Mouse (Mus musculus) hindbrain, embryonic 13.5 days (tissue): Measurements from ENCODE around the gene Nppc. TPM values are rescaled to one million over a fixed set of nuclear protein-coding genes. Genes with fewer than 3 reads are reported as not detected.

Source experiments
- ATAC-seq: fragments of 200-750 bp; cut with Nextera tagmentation; 2 replicates; pipeline ENCODE4 v1.8.0; 2017; ENCODE audit warnings: moderate TSS enrichment; ENCODE audit not compliant: low FRiP score
- H3K27ac ChIP-seq: fragments of 300-500 bp; sonication (generic); 2 replicates; pipeline ENCODE4 v1.5.1; 2015; ENCODE audit warnings: inconsistent platforms, mild to moderate bottlenecking, moderate library complexity
- H3K27me3 ChIP-seq: fragments of 300-500 bp; sonication (generic); 2 replicates; pipeline ENCODE4 v1.6.1; 2015; ENCODE audit warnings: mild to moderate bottlenecking, inconsistent platforms
- H3K36me3 ChIP-seq: fragments of 300-500 bp; sonication (generic); 2 replicates; pipeline ENCODE4 v1.6.1; 2015; ENCODE audit warnings: mild to moderate bottlenecking, inconsistent platforms
- H3K4me1 ChIP-seq: fragments of 300-500 bp; sonication (generic); replicated peaks from 2 replicates; pipeline ENCODE4 v1.6.1; 2015; ENCODE audit warnings: inconsistent platforms
- H3K4me2 ChIP-seq: fragments of 300-500 bp; sonication (generic); 2 replicates; pipeline ENCODE4 v1.6.1; 2015; ENCODE audit warnings: inconsistent platforms, mild to moderate bottlenecking, moderate library complexity
- H3K4me3 ChIP-seq: fragments of 300-500 bp; sonication (generic); 2 replicates; pipeline ENCODE4 v1.5.1; 2015; ENCODE audit warnings: mild to moderate bottlenecking, inconsistent platforms
- H3K9ac ChIP-seq: fragments of 300-500 bp; sonication (generic); 2 replicates; pipeline ENCODE4 v1.6.1; 2015; ENCODE audit warnings: mild to moderate bottlenecking, inconsistent platforms
- H3K9me3 ChIP-seq: fragments of 300-500 bp; sonication (generic); 2 replicates; pipeline ENCODE4 v1.6.1; 2016; ENCODE audit warnings: inconsistent platforms
- WGBS: fragments of 180-500 bp; shearing (Covaris S2); methylation state at CpG from one replicate; pipeline ENCODE4 v1.1.7; 2015; 5-methylcytosine and 5-hydroxymethylcytosine counted together
- polyA plus RNA-seq: library from polyadenylated mRNA; unstranded; fragments of >200 nt; fragmentation: Nextera tagmentation; extraction: Ambion mirVana; gene quantifications from 2 replicates; pipeline ENCODE4 v1.2.1, GENCODE M21; 2015

Nppc gene
- polyA plus RNA-seq, result 16.1 and 25.0 TPM in 2 replicates

DNA sequence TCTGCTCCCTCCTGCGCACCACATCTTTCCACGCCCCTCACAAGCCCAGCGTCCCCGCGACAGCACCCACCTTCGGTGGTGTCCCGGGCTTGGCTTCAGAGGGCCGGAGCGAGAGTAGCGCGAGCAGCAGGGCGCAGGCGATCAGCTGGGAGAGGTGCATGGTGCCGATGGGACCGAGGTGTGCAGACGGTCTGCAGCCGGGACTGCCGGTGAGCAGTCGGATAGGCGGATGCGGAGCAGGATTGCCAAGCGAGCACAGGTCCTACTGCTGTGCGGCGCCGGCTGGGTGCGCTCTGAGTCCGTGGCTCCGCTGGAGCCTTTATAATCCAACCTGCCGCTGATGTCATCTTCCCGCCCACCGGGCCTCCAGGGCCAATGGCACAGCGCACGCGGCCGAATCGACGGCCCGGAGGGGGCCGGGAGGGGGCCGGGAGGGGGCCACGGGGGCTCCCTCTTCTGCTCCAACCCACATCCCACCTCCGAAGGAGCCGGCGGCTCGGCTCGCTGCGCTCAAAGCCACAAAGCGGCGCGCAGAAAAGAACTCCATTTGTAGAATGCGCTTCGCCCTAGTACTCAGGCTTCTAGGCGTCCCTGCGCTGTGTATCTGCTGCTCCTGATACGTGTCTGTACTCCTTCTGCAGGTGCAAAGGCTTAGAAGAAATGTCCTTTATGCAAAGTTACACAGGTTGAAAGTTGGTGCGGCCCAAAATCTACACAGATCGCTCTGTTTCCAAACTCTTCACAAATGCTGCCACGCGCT lies at the start of gene Nppc:
Gene Nppc, minus strand, starts transcription at position 293 of the 760 bp plus-strand sequence.
- H3K36me3 ChIP-seq, result no peaks in the 10 kb centered on the region
- H3K27me3 ChIP-seq, result peaks cover 31% of the 10 kb centered on the region
- WGBS, result 4% methylated on average over 56 of the region's 59 CpGs
- H3K9ac ChIP-seq, result peak within 1 kb of the TSS; percentile 82
- peak within 1 kb of the TSS; percentile 63 for H3K4me3 ChIP-seq
- ATAC-seq, result peak; percentile 94
- H3K9me3 ChIP-seq, result no peaks in the 10 kb centered on the region
- peak within 1 kb of the TSS; percentile 92 for H3K4me2 ChIP-seq
- H3K4me1 ChIP-seq, result peaks cover 34% of the 10 kb centered on the region
- H3K27ac ChIP-seq, result peak within 1 kb of the TSS; percentile 62

GRCm38 (mm10) chr1:86719391-86719790 lies 49.0 kb upstream of the Nppc start:
- Histone ChIP-seq H3K4me3 (no peak overlapping the region), H3K36me3 (no peaks in the 10 kb centered on the region), H3K4me2 (no peak overlapping the region), H3K27ac (no peak overlapping the region), H3K4me1 (peaks cover 2% of the 10 kb centered on the region; the same call in 1 of the 2 replicates), H3K27me3 (no peaks in the 10 kb centered on the region), H3K9me3 (no peaks in the 10 kb centered on the region), H3K9ac (no peak overlapping the region)
- WGBS, result 91% methylated on average over 4 of the region's 4 CpGs
- ATAC-seq, result no peak

DNA sequence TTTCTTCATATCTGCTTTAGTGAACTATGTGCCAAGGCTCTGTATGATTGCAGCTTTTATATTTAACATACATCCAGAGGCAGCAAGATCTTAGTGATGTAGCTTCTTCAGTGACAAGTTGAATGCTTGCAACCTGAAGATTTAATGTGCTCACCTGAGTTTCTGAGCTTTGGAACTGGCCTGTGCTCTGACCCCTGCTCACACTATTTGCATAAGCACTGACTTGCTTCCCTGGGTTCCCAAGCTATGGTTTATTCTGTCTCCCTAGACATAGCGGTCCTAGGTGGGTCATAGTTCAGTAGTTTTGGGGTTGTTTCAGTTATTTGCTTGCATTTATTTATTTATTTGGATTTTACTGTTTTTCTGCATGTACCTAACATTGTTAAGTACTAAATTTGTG lies 47.8 kb upstream of the Nppc start:
- ATAC-seq, result no peak
- H3K9ac ChIP-seq, result no peak overlapping the region
- WGBS, result 89% methylated on average over 1 of the region's 1 CpGs
- no peaks in the 10 kb centered on the region for H3K27me3 ChIP-seq
- no peak overlapping the region for H3K27ac ChIP-seq
- H3K4me2 ChIP-seq, result no peak overlapping the region
- peaks cover 2% of the 10 kb centered on the region; the same call in 1 of the 2 replicates for H3K4me1 ChIP-seq
- H3K36me3 ChIP-seq, result no peaks in the 10 kb centered on the region
- no peak overlapping the region for H3K4me3 ChIP-seq
- H3K9me3 ChIP-seq, result no peaks in the 10 kb centered on the region

DNA sequence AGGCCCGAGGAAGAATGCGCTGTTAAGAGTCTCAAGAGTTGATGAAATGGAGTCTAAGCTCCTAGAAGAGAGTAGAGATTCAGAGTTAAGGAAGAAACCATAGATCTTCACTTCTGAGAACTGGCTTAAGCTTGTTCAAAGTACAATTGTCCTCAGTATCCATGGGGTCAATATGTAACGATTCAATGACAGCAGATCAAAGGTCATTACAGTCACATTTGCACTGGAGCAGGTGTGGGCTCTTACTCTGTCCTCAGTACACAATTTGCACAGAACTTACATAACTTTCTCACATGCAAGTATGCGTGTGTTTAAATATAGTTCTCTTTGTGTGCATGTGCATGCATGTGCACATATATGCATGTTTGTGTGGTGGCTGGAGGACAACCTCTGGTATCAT lies 42.7 kb upstream of the Nppc start:
- no peak overlapping the region for H3K9ac ChIP-seq
- H3K9me3 ChIP-seq, result no peaks in the 10 kb centered on the region
- no peak overlapping the region for H3K27ac ChIP-seq
- no peaks in the 10 kb centered on the region for H3K36me3 ChIP-seq
- H3K4me1 ChIP-seq, result peaks cover 2% of the 10 kb centered on the region; the same call in 1 of the 2 replicates
- no peak overlapping the region for H3K4me2 ChIP-seq
- H3K27me3 ChIP-seq, result no peaks in the 10 kb centered on the region
- WGBS, result 95% methylated on average over 4 of the region's 4 CpGs
- no peak for ATAC-seq
- no peak overlapping the region for H3K4me3 ChIP-seq

DNA sequence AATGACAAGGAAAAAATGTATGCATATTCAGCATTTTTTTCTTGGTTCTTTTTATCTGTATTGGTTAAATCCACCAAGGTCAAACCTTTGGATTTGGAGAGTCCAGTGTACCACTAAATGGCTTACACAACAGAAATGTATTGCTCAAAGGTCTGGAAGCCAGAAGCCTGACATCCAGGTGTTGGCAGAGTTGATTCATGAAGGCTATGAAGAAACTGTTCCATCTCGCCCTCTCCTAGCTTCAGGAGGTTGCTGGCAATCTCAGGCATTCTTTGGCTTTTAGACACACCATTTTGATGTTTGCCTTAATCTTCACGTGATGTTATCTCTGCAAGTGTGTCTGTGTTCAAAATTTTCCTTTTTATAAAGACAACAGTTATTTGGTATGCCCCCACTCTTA lies 41.7 kb upstream of the Nppc start:
- H3K4me3 ChIP-seq, result no peak overlapping the region
- WGBS, result 98% methylated on average over 2 of the region's 2 CpGs
- H3K4me1 ChIP-seq, result peaks cover 2% of the 10 kb centered on the region; the same call in 1 of the 2 replicates
- no peak overlapping the region for H3K9ac ChIP-seq
- no peaks in the 10 kb centered on the region for H3K27me3 ChIP-seq
- no peak overlapping the region for H3K27ac ChIP-seq
- no peak overlapping the region for H3K4me2 ChIP-seq
- H3K36me3 ChIP-seq, result no peaks in the 10 kb centered on the region
- H3K9me3 ChIP-seq, result no peaks in the 10 kb centered on the region
- no peak for ATAC-seq

- Histone ChIP-seq H3K9me3 (no peaks in the 10 kb centered on the region), H3K27me3 (no peaks in the 10 kb centered on the region), H3K36me3 (no peaks in the 10 kb centered on the region), H3K9ac (no peak overlapping the region), H3K4me1 (peaks cover 19% of the 10 kb centered on the region), H3K27ac (no peak overlapping the region), H3K4me2 (no peak overlapping the region), H3K4me3 (no peak overlapping the region)
- 81% methylated on average over 4 of the region's 4 CpGs for WGBS
- no peak for ATAC-seq
These were observed 39.2 kb upstream of the Nppc start for GRCm38 (mm10) chr1:86709546-86709945.

DNA sequence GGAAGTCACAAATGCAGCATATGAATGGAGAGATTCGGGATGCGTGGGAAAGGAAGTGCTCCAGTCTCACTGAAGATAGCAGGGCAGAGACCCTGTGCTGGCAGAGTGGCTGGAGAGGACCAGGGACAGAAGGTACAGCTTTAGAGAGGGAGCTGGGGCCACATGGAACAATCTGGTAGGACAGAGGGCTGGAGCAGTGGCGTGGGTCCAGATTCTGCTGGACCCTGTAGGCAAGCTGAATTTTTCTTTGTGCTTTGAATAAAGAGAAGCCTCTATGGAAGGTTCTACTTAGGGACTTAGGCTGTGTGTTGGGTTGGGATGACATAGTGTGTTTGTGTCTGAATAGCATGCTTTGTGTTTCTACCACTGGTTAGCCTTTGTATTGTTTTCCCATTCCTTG lies 35.1 kb upstream of the Nppc start:
- Histone ChIP-seq H3K36me3 (no peaks in the 10 kb centered on the region), H3K4me1 (peaks cover 30% of the 10 kb centered on the region), H3K4me2 (0 out of 2 replicates have a peak overlapping the region, but pooled peaks have one; percentile 22), H3K27ac (no peak overlapping the region), H3K4me3 (no peak overlapping the region), H3K27me3 (no peaks in the 10 kb centered on the region), H3K9me3 (no peaks in the 10 kb centered on the region), H3K9ac (peak overlapping the region; percentile 10; the same call in 1 of the 2 replicates)
- ATAC-seq, result no peak
- WGBS, result 93% methylated on average over 3 of the region's 3 CpGs

DNA sequence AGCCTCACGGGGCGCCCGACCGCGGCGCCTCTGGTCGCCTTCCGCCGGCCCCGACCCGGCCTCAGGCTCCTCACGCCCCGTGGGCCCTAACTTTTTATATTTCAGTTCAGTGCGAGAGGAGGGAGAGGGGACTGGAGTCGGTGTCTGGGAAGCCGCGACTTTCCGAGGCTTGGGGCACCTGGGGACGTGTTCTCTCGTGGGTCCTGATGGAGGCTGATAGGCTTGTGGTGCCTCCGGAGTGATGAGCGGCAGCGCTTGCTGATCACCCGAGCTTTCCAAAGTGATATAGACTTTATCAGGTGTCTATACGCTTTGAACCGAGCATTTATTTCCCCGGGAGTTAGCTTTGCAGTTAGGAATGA lies 33.6 kb upstream of the Nppc start:
- H3K27ac ChIP-seq, result peak overlapping the region; percentile 93
- peak overlapping the region; percentile 63 for H3K4me2 ChIP-seq
- no peak for ATAC-seq
- peak overlapping the region; percentile 91 for H3K9ac ChIP-seq
- H3K4me1 ChIP-seq, result peaks cover 30% of the 10 kb centered on the region
- no peaks in the 10 kb centered on the region for H3K27me3 ChIP-seq
- H3K36me3 ChIP-seq, result no peaks in the 10 kb centered on the region
- peak overlapping the region; percentile 90 for H3K4me3 ChIP-seq
- no peaks in the 10 kb centered on the region for H3K9me3 ChIP-seq
- 1% methylated on average over 27 of the region's 27 CpGs for WGBS

DNA sequence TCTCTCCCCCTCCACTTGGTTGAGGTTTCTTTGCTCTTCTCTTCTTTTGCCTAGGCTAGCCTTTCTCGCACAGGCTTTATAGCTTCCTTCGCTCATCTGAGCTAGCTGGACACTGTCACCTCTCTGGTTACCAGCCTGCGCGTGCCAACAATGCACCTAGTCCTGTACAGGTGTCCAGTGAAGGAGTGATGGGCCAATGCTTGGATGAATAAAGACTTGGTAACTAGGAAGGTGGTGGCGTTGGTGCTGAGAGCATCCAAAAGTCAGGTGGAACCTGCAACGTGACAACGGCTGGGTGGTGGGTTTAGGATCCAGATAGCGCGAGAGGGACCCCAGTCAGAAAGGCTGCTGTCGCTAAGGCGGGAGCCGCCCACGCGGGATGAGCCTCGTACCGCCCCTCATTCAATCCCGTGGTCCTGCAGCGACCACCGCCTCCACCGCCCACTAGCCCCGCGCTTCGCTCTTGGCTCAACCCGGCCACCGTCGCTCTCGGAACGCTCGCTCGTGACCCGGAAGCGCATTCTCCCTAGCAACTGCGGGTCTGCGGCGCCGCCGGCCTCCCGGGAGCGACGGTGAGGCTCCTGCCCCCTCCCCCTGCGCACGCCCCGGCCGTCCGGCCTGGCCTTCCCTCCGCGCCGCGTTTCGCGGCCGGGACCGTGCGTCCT lies 33.1 kb upstream of the Nppc start, which contains the start of gene Dis3l2:
Gene Dis3l2, plus strand, starts transcription at position 509 of the 665 bp plus-strand sequence.
- H3K4me3 ChIP-seq, result peak within 1 kb of the TSS; percentile 90
- no peaks in the 10 kb centered on the region for H3K27me3 ChIP-seq
- H3K36me3 ChIP-seq, result no peaks in the 10 kb centered on the region
- H3K4me2 ChIP-seq, result peak within 1 kb of the TSS; percentile 63
- H3K9me3 ChIP-seq, result no peaks in the 10 kb centered on the region
- ATAC-seq, result peak; percentile 97
- 2% methylated on average over 52 of the region's 54 CpGs for WGBS
- H3K4me1 ChIP-seq, result peaks cover 30% of the 10 kb centered on the region
- H3K27ac ChIP-seq, result peak within 1 kb of the TSS; percentile 93
- peak within 1 kb of the TSS; percentile 91 for H3K9ac ChIP-seq

- 79% methylated on average over 7 of the region's 7 CpGs for WGBS
- Histone ChIP-seq H3K9ac (no peak overlapping the region), H3K4me3 (no peak overlapping the region), H3K4me1 (peaks cover 19% of the 10 kb centered on the region), H3K9me3 (no peaks in the 10 kb centered on the region), H3K27me3 (no peaks in the 10 kb centered on the region), H3K4me2 (no peak overlapping the region), H3K36me3 (no peaks in the 10 kb centered on the region), H3K27ac (no peak overlapping the region)
- no peak for ATAC-seq
These were observed 30.0 kb upstream of the Nppc start for GRCm38 (mm10) chr1:86700367-86700766.

- WGBS, result 66% methylated on average over 11 of the region's 11 CpGs
- Histone ChIP-seq H3K4me1 (peaks cover 11% of the 10 kb centered on the region), H3K4me2 (no peak overlapping the region), H3K9ac (no peak overlapping the region), H3K9me3 (no peaks in the 10 kb centered on the region), H3K27me3 (no peaks in the 10 kb centered on the region), H3K4me3 (no peak overlapping the region), H3K36me3 (no peaks in the 10 kb centered on the region), H3K27ac (no peak overlapping the region)
- ATAC-seq, result no peak
These were observed 29.2 kb upstream of the Nppc start for GRCm38 (mm10) chr1:86699346-86700136.

DNA sequence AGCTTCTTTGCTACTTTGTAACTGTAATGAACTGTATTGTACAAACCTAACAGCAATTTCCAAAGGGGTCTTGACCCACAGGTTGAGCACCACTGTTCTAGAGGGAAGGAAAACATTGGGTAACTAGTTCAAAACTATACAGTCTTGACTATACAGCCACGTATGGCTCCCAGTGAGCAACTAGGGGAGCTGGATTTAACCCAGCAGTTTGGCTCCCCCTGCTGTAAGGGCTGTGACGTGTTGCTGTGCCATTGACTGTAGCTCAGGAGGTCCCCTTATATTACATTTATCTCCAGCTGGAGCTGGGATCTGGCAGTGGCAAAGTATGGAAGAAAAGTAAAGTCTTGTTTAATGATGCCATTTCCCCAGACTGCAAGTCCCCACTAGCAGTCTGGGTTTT lies 28.4 kb upstream of the Nppc start:
- Histone ChIP-seq H3K27ac (no peak overlapping the region), H3K4me3 (no peak overlapping the region), H3K9ac (no peak overlapping the region), H3K36me3 (no peaks in the 10 kb centered on the region), H3K27me3 (no peaks in the 10 kb centered on the region), H3K9me3 (no peaks in the 10 kb centered on the region), H3K4me2 (no peak overlapping the region), H3K4me1 (peaks cover 7% of the 10 kb centered on the region)
- 37% methylated on average over 2 of the region's 2 CpGs for WGBS
- no peak for ATAC-seq
